Mouse (Mus musculus): ENCODE data around the gene Gpld1.
A peak's percentile ranks its signal among the peaks of the same experiment; 100 is the strongest.

Gene Gpld1

GRCm38 (mm10) chr13:25022386-25022785 is 79.4 kb downstream of the Gpld1 start:
- no peak for DNase-seq (ENCODE audit: low spot score in 2 of 2)

GRCm38 (mm10) chr13:25023129-25023528 is 80.2 kb downstream of the Gpld1 start:
- no peak for DNase-seq (ENCODE audit: low spot score in 2 of 2)

DNA sequence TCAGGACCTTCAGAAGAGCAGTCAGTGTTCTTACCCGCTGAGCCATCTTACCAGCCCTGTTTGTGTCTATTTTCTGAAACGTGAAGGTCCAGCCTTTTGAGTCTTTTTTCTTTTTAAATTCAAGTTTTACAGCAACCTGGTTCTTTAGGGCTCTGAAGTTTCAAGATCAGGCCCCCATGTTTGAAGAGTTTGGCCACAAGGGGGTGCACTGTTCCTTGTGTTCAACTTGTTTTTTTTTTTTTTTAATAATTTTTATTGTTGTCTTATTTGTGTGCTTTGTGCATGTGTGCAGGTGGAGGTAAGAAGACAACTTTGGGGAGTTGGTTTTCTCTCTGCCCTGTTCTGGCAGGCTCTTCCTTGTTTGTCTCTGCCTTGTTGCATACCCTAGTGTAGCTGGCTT is 81.7 kb downstream of the Gpld1 start:
- DNase-seq (ENCODE audit: low spot score in 2 of 2): peak in 1 of 2 experiments; percentile 17

GRCm38 (mm10) chr13:25026409-25027113 is 83.6 kb downstream of the Gpld1 start:
- no peak for DNase-seq (ENCODE audit: low spot score in 2 of 2)

DNA sequence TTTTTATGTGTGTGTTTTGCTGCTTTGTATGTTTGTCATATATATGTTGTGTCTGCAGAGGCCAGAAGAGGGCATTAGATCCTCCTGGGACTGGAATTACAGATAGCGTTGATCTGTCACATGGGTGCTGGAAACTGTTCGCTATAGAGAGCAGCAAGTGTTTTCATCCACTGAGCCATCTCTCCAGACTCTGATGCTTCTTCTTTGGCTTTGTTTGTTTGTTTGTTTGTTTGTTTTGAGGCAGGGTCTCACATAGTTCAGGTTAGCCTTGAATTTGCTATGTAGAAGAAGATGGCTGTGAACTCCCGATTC is 84.1 kb downstream of the Gpld1 start:
- DNase-seq (ENCODE audit: low spot score in 2 of 2): no peak

GRCm38 (mm10) chr13:25039488-25039887 is 96.5 kb downstream of the Gpld1 start:
- no peak for DNase-seq (ENCODE audit: low spot score in 2 of 2)
